Mouse (Mus musculus) gonadal fat pad, adult 2 months (tissue): Measurements from ENCODE around the gene Arhgap42. TPM values are rescaled to one million over a fixed set of nuclear protein-coding genes. Genes with fewer than 3 reads are reported as not detected.

Experiments used
- DNase-seq: peaks from one replicate; pipeline ENCODE4 v3.0.0-alpha.2; 2012; ENCODE audit warnings: low read depth
- polyA plus RNA-seq: library from polyadenylated mRNA; depleted of rRNA; stranded (reverse); fragments of >200 nt; gene quantifications from 2 replicates; pipeline ENCODE4 v1.2.3, GENCODE M21; 2012

The Arhgap42 gene
- polyA plus RNA-seq, 1 experiment: 3.5 TPM

DNA sequence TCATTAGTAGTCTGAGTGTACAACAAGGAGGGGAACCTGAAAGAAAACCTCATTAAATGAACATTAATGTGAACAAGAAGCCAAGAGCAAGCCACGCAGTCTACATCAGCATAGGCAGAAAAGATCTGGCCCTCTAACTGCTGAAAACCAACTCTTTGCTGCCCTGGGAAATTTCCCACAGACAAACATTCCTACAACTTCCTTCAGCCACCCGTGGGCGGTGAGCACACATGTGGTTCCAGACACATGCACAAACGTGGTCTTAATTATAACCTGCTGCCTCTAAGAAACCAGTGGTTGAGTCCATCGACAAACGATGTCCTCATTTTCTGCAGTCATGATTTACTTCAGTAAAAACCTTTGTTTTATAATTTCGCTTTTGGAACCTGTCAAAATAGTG, 96.3 kb downstream of the Arhgap42 start:
- no peak for DNase-seq

DNA sequence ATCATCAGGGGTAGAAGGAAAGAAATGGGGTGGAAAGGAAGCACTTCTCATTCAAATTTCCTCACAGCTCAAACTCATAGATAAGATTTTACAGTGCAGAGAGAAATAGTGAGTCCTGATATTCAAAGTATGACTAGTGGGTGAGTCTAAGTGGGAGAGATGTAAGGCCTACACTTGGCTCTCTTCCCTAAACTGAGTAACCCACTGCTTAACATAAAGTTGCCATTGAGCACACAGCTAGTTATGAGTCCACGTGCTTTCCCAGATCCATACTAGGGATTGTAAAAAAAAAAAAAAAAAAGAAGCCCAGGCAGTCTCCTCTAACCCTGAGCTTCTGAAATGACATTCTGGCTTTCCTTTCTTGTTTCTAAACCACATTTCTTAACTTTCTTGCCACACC, 96.8 kb downstream of the Arhgap42 start:
- no peak for DNase-seq

DNA sequence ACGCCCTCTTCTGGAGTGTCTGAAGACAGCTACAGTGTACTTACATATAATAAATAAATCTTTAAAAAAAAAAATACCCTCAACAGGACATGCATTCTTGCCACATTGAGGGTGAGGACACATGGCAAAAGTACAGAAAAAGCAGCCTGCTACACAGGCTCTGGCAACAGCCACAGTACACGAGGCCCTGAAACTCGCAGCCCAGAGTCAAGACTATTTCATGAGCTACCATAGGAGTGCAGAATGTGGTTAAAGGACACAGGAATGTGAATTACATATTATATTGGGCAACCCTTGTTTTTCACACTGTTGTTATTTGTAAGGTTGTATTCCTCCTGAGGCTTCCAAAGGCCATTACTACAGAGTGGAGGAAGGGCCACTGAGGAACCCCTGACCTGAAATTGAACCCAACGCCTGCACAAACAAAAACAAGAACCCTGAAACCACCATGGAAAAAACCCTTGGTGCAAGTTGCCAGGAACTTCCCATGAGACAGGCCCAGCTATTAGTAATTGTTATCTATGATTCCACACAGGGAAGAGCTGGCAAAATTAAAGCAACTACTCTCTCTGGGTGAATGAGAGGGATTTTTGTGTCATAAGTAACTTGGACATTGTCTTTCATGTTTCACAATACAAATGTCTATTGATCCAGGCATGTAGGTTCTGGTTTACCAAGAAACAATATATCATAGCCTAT, 109.8 kb downstream of the Arhgap42 start:
- DNase-seq: peak; percentile 59

DNA sequence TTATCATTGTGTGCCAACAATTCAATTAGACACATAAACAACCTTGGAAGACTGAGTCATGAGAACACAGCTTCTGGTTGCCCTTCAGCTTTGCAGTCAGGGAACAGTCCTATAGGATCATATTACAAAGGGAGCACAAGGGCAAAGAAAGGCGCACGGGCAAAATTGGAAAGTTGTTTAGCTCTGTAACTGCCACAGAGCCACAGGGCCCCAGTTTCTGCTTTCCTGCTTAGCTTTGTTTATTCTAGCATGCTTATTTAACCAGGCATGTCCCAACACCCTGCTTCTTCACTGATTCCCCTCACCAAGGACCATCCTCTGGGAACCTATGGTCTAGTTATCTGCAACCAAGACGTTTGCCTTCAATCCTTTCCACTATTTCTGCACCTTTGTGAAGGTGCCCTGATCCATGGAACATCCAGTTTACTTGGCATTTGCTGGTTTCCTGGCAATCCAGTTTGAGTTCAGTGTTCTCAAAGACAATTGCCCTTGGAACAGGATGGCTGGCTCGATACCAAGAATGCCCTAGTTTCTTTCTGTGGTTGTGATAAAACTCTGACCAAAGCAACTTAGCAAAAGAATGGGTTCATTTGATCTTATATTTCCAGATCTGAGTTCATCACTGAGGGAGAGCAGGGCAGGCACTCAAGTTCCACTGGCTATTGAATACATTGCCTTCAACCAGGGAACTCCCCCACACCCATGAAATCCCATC, 111.7 kb downstream of the Arhgap42 start:
- DNase-seq: no peak

DNA sequence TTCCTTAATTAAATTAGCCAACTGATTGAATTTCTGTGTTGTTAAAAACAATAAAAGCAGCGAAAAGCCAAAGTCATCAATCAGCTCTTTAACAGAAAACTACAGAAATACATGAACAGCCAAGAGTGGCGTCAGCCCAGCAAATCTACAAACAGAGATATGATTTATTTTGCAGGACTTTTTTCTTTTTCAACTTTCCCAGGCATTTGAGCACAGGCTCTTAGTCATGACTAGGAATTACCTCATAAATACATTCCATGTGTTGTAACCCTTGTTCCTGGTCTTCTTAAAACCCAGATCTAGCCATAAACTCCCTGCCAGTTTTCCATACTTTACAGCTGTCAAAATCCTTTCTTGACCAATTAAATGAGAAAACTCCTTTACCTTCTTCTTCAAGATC, 114.7 kb downstream of the Arhgap42 start:
- no peak for DNase-seq

DNA sequence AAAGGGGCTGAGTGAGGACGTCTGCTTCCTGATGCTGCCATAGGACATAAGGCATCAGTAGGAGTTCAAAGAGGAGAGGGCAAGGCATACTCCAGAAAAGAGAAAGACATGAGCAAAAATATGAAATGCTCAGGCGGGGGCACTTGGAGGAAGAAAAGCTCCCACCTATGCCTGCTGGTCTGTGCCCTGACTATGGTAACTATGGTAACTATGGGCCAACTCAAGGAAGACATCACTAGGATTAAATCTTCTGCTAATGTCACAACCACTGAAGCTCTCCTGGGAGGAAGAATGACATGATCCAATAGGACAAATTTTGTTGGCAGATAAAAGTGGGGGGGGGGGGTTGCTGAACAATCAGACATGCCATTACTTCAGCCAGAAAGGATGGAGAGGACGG, 124.6 kb downstream of the Arhgap42 start:
- DNase-seq: no peak

DNA sequence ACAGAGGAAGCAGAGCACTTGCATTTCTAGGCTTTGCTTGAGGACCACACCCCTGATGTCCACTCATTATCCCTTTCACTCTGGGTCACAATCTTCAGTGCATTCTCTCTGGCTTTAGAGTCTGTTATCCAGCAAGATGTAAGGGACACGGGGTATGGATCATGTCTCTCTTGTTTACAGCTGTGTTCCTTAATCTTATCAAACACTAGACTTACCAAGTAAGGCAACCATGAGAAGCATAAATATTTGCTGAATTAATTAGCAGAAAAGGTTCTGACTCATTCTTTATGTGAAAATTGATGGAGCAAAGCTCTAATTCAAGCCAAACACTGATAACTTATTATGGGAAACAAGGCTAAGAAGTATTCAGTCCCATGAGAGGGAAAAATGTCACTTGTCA, 125.1 kb downstream of the Arhgap42 start:
- DNase-seq: no peak

DNA sequence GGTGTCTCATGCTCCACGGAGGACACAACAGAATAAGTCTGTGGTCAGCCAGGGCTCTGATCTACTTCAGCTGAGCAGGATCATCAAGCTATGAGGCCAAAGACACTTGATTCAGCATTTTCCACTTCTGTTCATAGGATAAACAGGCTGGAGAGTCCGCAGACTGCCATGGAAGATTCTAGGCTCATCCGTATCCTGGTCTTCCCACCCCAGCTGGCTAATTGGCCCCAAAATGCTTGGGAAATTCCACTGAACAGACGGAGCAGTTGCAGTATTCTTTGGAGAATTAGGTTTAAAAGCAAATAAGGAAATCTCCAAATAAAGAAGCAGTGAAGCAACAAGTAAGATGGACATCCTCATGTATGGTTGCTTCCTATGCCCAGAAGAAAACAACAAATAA, 126.0 kb downstream of the Arhgap42 start:
- DNase-seq: no peak

DNA sequence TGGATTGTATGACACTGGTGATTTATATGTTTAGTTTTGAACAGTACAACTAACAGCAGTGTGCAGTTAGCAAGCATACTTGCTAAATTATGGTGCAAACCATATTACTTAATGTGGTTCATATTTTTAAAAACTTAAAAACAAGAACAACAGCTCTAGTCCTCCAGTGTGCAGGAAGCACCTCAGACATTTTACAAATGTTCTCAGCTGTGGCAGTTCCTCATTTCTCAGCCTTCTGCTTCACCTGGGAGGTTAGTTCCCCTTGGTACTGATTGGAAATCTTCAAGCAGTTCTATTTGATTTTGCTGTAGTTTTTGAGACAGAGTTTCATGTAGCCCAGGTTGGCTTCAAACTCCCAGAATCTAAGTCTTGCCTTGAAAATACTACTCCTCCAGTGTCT, 131.2 kb downstream of the Arhgap42 start:
- DNase-seq: no peak

DNA sequence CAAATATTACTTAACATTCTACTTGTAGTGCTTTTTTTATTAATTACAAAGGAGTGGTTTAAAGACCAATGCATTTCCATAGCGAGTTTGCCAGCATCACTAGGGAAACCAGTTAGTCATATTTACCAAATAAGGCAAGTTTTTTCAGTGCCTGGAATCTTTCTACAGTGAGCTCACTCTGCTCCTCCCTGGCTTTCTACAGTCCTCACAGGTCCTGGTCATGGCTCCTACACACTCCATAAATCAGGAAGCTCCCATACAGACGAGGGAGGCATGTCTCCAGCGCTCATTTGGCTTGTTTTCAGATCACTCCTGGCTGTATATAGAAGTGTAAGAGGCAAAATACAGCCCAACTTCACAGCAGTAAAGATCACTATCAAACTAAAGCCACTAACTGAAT, 134.1 kb downstream of the Arhgap42 start:
- DNase-seq: peak; percentile 65

DNA sequence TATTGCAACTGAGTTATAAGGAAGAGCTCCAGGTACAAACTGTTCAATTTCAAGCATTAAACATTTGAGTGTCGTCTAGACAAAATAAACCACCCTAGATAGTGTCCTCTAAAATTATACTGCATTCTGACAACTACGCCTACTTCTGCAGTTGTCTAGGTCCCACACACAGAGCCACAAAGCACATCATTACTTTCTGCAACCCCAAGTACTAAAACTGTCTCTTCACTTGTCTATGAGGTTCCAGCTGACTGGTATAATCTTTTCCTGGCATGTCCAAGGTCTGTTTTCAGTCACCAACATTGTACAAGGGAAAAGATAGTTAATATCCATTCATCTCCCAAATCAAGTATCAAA, 136.8 kb downstream of the Arhgap42 start:
- no peak for DNase-seq

DNA sequence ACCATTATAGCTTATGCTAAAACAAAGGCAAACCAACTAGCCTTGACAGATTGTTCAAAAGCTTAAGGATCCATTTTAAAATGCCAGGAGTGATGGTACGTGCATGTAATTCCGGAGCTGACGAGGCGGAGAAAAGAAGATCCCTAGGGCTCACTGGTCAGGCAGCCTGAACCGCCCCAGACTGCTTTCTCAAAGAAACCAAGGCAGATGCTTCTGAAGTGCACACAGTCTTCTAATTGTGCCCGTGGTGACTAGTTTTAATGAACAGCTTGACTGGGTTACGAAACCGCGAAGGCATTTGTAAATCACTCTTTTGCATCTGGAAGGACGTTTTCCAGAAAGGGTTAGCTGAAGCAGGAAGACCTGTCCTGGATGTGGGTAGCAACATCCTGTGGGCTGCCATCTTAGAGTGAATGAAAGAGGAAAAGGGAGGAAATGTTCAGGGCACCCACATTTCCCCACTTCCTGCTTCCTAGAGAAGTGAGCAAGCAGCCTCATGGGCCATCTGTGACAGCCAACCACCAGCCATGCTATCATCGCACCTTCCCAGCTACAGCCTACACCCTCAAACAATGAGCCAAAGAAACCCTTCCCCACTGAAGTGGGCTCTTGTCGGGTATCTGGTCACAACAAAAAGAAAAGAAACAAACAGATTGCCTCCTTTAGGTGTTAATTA, 137.3 kb downstream of the Arhgap42 start:
- DNase-seq: no peak

DNA sequence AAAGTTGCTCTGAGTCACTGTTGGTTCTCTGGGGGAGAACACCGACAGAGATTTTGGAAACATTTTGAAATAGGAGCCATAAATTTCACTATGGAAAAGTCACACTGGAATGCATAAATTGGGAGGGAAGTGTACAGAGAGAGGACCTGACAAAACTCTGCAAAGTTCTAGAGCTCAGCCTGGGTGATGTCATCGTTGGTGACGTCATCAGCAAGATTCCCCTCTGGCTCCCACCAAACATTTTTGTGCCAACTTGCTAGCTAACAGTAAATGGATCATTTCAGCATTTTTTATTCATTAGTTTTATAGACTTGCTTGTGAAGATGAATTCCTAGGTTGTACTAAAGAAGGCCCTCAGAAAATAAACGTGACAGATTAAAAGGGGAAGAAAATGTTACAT, 137.8 kb downstream of the Arhgap42 start:
- no peak for DNase-seq

DNA sequence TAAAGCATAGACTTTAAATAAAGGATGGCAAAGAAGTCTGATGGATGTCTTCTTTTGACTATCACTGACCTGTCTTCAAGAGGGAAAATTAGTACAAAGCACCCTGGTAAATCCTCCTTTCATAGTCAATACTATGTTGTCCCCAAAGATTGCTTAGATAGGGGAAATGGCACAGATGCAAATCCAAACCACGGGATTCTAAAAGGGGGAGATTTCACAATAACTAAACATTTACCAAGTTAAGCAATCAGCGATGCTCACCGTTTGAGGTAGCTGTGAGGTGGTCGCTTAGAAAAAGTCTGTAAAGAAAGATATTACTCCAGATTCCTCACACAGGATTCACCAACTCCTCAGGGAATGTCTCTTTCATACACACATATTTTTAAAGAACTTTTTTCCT, 141.1 kb downstream of the Arhgap42 start:
- DNase-seq: no peak

DNA sequence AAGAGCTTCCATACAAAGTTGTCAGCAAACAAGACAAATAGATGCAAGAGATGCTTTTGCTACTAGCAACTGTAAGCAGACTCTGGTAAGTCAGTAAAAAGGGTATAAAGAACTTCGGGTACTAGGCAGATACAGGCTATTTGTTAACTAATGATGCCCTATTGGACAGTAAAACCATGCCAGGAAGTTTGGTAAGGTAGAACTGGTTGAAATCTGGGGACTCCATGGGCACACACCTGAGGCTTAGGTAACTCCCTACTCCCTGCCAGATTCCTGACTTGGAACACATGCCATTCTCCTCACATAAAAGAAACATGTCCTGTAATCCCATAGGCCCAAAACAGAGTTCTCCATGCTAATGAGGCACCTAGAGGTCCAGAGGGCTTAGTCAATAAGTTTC, 142.1 kb downstream of the Arhgap42 start:
- DNase-seq: peak; percentile 44

DNA sequence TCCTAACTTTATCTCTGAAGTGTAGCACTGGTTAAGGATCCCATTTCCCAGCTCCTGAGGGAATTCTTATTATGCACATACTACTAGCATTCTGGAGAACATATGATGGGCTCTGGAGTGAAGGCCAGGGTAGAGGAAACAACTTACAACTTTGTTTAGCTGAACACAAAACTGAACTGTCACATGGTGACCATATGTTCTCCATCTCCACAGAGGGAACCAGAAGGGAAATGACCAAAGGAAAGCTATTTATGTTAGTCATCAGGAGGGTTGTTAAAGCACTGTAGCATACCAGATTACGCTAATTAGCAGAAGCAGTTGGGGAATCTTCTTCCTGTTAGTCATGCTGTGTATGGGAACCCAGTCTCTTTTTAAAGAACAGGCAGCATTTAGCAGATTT, 145.8 kb downstream of the Arhgap42 start:
- no peak for DNase-seq

DNA sequence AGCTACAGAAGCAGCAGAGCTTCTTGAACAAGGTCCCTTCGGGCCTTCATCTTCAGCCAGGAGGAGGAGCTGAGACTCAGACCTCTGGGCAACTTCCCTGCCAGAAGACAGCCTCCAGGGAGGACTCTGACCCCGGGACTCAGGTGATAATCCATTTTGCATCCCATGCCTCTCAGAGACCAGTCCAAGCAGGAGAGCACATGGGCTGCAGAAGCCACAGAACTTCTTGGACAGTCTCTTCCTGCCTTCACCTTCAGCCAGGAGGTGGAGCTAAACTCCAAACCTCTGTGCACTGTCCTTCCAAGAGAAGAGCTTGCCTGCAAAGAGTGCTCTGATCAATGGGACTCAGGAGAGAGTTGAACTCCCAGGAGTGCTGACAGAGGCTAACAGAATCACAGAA, 155.5 kb downstream of the Arhgap42 start:
- DNase-seq: no peak

DNA sequence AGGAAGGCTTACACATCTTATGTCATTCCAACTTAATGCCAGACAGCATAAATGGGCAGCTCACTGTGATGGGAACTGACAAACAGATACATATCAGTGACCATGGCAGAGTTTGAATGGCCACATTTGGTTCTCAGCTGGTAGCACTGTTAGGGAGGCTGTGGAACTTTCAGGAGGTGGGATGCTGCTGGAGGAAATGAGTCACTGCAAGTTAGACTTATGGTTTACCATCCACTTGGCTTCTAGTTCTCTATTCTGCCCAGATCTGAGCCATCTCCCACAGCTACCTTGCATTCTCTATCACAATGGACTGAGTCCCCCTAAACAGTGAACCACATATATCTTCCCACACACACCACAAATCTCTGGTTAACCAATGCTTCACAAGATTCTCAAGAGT, 186.0 kb downstream of the Arhgap42 start:
- no peak for DNase-seq

DNA sequence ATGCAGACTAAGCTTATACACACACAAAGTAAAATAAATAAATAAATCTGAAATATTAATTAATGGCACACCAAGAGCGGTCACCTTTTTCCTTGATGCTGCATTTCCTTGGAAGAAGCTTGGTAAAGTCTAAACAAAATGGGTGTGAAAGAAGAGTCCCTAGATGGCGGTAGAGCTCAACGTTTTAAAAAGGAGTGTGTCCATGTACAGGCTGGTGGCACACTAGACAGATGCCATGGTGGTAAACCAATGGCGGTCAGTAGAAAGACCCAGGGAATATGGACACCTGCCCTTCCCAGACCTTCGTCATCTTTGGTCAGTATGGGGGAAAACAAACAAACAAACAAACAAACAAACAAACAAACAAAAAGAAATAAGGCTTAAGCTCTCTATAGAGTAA, 187.7 kb downstream of the Arhgap42 start:
- DNase-seq: no peak

DNA sequence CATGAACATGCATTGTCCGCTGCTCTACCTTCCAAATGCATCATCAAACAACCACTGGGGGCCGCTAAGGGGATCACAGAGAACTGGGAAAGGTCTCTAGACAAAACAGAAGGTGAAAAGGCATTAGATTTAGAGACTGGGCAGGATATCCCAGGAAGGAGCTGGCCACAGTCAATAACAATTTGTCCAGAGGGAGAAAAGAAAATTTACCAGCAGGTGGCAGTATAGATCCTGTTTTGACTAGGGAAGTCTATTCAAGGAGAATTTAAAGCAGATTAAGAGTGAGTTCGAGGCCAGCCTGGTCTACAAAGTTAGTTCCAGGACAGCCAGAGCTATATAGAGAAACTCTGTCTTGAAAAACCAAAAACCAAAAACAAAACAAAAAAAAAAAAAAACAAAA, 189.7 kb downstream of the Arhgap42 start:
- DNase-seq: no peak

DNA sequence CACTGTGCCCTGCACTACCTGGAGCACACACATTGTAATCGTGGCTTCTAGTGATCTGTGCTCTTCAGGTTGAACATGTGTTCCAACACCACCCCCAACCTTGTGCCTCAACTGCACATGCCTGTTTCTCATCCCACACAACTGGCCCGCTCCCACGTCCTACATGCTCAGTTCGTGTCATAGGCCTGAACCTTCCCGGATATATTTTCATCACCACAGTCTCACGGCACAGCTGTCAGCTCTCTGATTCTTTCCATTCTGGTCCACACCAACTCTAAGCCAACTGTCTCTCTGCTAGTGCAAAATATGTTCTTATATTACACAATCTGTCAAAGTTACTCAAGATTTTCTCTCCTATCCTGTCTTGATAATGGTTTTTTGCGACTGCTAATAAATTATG, 197.9 kb downstream of the Arhgap42 start:
- DNase-seq: no peak

DNA sequence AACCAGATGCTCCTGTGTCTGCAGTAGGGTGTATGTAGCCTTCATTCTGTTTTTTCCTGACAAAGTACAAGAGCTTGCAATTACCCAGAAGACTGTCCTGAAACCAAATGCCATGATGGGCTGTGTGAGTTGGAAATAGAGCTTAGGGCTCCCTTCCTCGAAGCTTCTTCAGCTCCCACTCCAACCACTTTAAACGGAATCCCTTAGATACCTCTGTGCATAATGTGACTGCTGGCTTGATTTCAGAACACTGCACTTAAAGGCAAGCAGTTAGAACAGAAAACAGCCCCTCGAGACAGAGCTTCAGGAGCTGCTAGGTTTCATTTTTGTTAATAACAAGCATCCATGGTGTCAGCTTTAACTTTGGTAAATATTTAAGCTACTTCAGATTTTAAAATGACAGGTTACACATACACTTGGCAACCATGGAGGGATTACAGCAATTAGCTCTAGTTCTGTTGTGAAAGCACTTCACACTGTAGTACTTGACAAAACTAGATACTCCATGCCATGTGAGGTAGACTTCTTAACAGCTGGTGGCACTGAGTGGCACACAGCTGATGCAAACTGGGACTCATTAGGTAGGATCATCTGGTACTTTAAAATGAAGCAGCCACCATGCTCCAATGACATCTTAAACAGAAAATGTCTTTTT, 201.8 kb downstream of the Arhgap42 start:
- DNase-seq: no peak

DNA sequence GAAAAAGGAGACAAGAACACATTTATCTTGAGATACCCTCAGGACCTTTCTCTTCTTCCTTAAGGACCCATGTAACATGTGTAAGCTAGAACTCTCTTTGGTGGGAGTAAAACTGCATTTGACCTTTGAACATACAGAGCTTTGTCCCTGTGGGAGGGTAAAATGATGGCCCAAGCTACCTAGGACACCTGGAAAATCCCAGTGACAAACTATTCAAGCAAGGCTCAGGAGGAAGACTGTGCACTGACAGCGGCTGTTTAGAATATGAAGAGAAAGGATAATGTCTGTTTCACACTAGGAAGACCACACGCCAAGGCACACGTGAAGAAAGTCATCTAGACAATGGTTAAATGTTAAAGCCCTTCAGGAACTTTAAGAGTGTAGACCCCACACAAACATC, 211.0 kb downstream of the Arhgap42 start:
- DNase-seq: no peak
